Mouse (Mus musculus) splenic B cell, adult 2 months (primary cell): ENCODE results near the gene Cttn.

Experiments used
- DNase-seq: peaks from one replicate; pipeline ENCODE4 v3.0.0-alpha.2; 2011; ENCODE audit warnings: low read depth, low spot score
- H3K27me3 ChIP-seq: 2 replicates; pipeline ENCODE4 v1.6.1; 2012; ENCODE audit warnings: mild to moderate bottlenecking, low read length, moderate library complexity, mixed read lengths; ENCODE audit not compliant: control insufficient read depth, poor library complexity, insufficient read depth, severe bottlenecking
- H3K36me3 ChIP-seq: 2 replicates; pipeline ENCODE4 v1.6.1; 2012; ENCODE audit warnings: mild to moderate bottlenecking, low read length, moderate library complexity, mixed read lengths; ENCODE audit not compliant: control insufficient read depth, poor library complexity, insufficient read depth, severe bottlenecking

The Cttn gene

GRCm38 (mm10) chr7:144389704-144390103, 81.1 kb downstream of the Cttn start:
- Histone ChIP-seq H3K27me3 (no peaks in the 10 kb centered on the region), H3K36me3 (no peaks in the 10 kb centered on the region)
- no peak for DNase-seq

DNA sequence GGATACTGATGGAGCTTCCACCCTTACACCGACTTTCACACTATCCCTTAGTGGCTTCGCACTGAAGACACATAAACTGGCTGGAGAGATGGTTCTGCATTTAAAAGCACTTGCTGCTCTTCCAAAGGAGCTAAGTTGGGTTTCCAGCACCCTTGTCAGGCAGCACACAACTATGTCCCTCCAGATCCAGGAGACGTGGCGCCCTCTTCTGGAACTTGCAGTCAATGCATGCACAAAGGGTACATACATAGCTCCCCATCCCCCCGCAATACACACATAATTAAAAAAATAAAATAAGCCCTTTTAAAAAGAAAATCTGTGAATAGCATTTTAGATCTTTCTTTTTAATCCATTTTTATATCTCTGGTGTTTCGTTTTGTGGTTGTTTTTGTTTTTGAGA, 83.3 kb downstream of the Cttn start:
- Histone ChIP-seq H3K27me3 (no peaks in the 10 kb centered on the region), H3K36me3 (no peaks in the 10 kb centered on the region)
- no peak for DNase-seq
